Mouse (Mus musculus): ENCODE data around the gene Anks1.

- TF ChIP-seq CTCF (IDR thresholded peaks at IDR 0.05; ENCODE audit: control insufficient read depth, insufficient read depth, insufficient replicate concordance, low read depth, low read length), result no peak
- TF ChIP-seq POLR2A (IDR thresholded peaks at IDR 0.05; ENCODE audit: control insufficient read depth, low read depth, low read length), result no peak
Measured at GRCm38 (mm10) chr17:27931826-27932225, 22.7 kb downstream of the Anks1 start.
